Mouse (Mus musculus) heart, postnatal 4 days (tissue): ENCODE results near the gene Ppp4r4. TPM values are rescaled to one million over a fixed set of nuclear protein-coding genes. Genes with fewer than 3 reads are reported as not detected.
"Not testable (repeated sequence)": the region's sequence is repeated elsewhere in the genome, so short reads cannot be mapped to it uniquely, and the experiment has no call there.

Experiments
- DNase-seq: peaks from one replicate; pipeline ENCODE4 v3.0.0; 2021
- total RNA-seq, 2 experiments: library from RNA; stranded (reverse); gene quantifications; 2 replicates each; pipeline ENCODE4 v1.2.3; 2021

The Ppp4r4 gene
- total RNA-seq, 2 experiments from 2014 or later: 0.29 to 0.33 TPM

DNA sequence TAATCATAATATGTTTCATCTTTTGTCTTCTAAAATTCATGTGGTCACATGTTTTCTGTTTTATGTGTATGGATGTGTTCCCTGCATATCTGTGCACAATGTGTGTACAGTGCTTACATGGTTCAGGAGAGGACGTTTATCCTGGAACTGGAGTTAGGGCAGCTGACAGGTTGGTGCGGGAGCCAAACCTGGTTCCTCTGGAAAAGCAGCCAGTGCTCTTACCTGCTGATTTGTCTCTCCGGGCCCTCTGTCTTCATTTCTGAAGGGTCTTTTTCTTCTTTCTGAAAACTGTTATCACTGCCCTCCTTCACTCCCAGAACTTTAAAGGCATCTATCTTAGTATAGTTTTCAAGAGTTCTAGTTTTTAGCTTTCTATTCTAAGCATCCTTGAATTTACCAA is 111.7 kb downstream of the Ppp4r4 start:
- DNase-seq: no peak

DNA sequence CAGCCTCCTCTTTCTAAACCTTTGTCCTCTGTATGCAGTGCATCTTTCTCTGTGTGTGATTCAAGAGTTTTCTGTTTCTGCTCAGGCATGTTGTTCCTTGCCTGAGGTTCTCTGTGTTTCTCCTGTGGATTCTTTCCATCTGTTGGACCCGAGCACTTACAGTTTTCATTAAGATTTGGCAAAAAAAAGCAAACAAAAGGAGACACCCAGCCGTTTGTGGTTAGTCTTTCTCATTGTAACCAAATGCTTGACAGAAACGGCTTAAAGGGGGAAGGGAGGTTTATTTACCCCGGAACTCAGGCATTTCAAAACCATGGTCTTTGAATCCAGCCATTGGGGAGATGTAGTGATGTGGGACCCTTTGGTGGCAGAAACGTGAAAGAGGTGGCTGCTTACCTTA is 112.5 kb downstream of the Ppp4r4 start:
- no peak for DNase-seq

DNA sequence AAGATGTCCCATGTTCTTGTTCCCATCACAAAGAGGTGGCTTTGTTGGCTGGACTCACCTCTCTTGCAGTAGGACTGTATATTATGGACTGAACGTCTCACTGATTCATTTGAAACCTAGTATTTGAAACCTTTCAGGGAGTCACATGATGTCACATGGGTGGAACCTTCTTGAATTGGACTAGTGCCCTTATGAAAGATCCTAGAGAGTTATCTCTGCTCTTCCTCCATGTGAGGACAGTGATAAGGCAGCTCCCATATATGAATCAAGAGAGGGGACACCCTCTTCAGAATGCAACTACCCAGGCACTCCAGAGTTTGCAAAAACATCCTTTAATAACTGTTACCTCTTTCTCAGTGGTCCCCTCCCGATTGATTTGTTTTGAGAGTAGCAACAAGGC is 114.2 kb downstream of the Ppp4r4 start:
- DNase-seq: no peak

DNA sequence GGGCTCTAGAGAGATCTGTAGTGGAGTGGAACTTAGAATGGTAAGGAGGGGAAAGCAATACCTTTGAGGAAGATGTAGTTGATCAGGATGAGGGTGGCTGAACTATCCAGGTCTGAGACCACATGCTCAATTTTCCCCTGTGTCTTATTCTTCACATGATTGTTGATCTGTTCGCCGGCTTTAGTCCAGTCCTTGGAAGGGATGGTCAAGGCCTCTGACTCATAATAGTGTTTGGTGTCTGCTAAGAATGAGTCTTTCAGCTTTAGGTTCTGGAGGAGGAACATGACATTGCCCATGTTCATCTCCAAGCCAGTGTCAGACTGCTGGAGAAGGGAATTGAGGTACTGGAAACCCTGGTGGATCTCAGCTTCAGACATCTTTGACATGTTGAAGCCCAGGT is 121.8 kb downstream of the Ppp4r4 start:
- DNase-seq: no peak

DNA sequence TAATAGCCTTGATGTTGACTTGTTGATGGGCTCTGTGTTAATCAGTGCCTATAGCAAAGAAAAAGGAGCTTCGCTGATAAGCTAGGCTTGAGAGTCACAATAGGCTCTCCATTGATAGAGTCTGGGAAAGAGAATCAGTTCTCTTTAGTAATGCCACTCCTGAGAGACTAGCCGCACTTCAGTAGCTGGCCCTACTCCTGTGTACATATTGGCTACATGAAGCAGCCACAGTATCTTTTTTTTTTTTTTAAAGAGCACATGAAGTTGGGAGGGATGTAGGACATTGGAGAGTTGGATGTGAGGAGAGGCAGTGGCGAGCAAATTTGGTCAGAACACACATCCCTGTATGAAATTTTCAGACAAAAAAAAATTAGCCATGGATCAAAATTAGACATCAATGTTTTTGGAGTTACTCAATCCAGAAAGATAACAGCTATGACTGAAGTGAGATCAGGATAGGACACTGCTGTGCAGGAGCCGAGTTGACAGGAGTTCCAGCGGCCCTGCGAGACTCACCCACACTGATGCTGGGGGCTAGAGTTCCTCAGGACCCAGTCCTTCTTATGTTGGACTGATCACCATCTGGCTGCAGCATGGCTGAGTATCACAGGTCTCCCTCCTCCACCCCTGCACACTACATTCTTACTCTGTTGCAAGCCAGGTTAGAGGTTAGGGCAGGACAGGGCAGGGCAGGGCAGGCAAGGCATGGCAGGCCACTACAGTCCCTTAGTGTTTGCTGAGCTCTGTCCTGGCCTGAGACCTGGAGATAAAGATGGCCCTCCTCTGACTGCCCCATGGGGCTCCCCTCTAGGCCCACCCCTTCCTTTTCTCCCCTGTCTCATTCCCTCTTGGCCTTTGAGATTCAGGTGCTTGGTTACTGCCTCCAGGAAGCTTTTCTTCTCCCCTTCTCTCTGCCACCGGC is 123.3 kb downstream of the Ppp4r4 start:
- DNase-seq: no peak

DNA sequence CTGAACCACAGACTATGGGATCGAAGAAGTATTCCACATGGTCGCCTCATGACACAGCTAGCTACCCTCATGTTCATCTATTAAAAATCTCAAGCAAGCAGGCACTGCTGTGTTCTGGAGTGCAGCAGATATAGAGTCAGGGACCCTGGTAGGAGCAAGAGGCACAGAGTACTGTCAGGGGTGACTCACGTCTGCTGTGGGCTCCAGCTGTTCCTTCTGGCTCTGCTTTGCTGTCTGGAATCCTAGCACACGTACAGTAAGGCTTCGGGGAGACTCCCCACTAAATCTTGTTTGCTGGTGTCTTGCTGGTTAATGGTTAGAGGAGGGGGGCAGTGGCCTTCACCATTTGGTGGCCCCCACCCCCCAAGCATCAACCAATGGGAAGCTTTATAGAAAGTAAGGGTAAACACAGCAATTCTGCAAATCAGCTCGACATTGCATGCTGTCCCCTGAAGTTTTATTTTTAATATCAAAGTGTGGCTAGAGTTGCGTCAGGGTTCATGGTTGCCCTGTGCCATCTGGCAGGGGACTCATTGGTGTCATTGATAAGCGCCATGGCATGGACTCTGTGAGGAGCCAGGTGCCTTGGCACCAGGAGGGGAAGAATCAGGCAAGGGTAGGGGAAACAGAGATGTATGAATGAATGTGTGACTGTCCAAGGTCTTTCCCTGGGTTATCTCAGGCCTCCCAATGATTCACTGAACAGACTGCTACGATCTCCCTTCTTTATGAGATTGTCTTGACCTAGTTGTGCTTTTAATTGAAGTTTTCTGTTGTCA is 125.0 kb downstream of the Ppp4r4 start, which contains the start of gene Serpina6:
Serpina6 (minus strand) TSS at position 365 of the 779 bp plus-strand sequence.
- DNase-seq: no peak

DNA sequence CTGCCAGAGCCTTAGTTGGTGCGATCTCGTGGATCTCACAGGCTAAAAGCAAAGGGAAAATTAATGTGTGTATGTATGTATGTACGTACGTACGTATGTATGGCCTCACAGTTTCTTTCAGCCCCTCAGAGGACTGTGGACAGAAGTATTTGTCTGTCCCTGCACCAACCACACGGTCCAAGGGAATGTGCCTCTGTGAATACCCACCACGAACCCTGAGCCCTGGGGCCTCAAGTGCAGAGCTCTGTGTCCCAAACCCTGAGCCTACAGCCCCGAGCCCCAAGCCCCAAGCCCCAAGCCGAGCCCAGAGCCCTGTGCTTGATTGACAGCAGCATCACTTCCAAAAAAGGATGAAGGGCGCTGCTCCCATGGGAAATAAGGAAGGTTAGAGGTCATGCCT is 125.9 kb downstream of the Ppp4r4 start:
- no peak for DNase-seq

DNA sequence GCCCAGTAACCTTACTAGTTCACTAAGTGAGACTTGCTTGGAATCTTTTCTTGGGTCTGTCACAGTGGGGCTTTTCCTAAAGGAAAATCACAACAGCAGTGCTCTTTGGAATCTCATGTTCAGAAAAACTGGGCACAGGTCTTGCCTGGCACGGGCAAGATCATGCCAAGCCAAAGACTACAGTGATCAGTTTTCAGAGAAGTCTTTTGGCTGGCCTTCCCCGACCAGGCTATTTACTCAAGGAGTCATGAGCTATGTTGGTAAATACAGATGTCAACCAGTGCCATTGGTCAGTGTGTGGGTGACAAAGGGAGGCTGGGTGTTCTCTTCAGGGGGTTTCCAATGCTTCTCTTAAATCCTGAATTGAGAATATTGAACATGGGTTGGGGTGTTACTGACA is 127.1 kb downstream of the Ppp4r4 start:
- no peak for DNase-seq

DNA sequence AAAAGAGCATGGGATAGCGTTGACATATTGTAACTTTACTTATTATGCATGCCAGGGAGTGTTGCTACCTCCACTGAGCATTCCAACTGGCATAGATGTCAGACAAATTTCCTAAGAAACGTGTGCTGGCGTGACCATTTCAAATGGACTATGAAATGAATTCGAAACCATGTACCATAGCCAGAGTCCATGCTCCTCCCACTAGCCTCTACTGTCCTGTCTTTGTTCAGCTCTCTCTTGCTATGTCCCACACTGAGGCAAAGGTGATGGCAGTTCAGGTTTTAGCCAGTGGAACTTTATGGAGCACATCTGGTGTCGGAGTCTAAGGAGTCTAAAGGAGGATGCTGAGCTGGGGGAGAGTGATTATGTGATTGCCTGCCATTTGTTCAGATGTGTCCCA is 128.0 kb downstream of the Ppp4r4 start:
- DNase-seq: no peak

DNA sequence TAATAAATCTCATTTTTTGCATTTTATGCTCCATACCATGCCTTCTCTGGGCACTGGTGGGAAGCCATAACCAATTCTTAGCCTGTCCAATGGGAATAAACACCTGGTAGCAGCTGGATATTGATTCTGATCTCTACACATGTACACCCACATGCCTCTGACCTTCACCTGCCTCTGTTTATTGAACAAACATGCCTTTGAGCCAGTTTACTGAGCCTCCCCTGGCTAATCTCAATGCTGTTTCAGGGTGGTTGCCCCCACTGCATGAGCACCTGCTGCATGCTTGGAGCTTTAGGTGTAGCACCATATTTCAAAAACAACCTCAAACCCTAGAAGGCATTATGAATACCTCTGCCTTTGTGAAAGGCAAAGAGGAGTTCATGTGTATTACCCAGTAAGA is 130.0 kb downstream of the Ppp4r4 start:
- not testable (repeated sequence) for DNase-seq

Other genes starting within 250 kb of the Ppp4r4 start
- gene Fam181a, start 221.3 kb upstream of the Ppp4r4 start, total RNA-seq: not detected
- 100 to 1,000 TPM; 330 to 353 TPM for gene Asb2, start 176.3 kb upstream of the Ppp4r4 start, total RNA-seq
- 1 to 10 TPM; 3.7 to 4.2 TPM for gene Otub2, start 143.6 kb upstream of the Ppp4r4 start, total RNA-seq
- gene 9330161L09Rik, start 124.5 kb upstream of the Ppp4r4 start, total RNA-seq: 1 to 10 TPM; 2.5 to 3.3 TPM
- gene Ddx24, start 106.5 kb upstream of the Ppp4r4 start, total RNA-seq: 10 to 100 TPM; 81.7 to 85.4 TPM
- 10 to 100 TPM; 42.7 to 45.6 TPM for gene Ifi27, start 98.1 kb upstream of the Ppp4r4 start, total RNA-seq
- 1 to 10 TPM; 6.6 to 8.9 TPM for gene Ifi27l2a, start 88.6 kb upstream of the Ppp4r4 start, total RNA-seq
- not detected for gene Ifi27l2b, start 75.1 kb upstream of the Ppp4r4 start, total RNA-seq
- not detected for gene Serpina10, start 99.2 kb downstream of the Ppp4r4 start, total RNA-seq
- gene Serpina6, start 124.9 kb downstream of the Ppp4r4 start, total RNA-seq: not detected
- gene Serpina16, start 143.9 kb downstream of the Ppp4r4 start, total RNA-seq: not detected
- not detected for gene Serpina1f, start 163.2 kb downstream of the Ppp4r4 start, total RNA-seq
- gene Serpina1d, start 241.3 kb downstream of the Ppp4r4 start, total RNA-seq: under 1 TPM; 0.34 to 0.52 TPM